12 mouse cellular contexts compared by ENCODE assay signal in genomic region chr12:71834041-71834440, GRCm38 (mm10). TPM values are rescaled to one million over a fixed set of nuclear protein-coding genes. Genes with fewer than 3 reads are reported as not detected.
DNase-seq lines count a peak whose midpoint lies in the region; ATAC-seq and TF ChIP-seq lines count a peak whose summit lies in the region.
"Had no signal": no experiment of that assay in that cellular context is flagged by ENCODE, and none has a peak within 500 bp of the region (broad histone marks: within the 10 kb centered on the region; RNA-seq: fewer than 3 reads in every experiment).

No protein-coding gene starts in this region.

- no peak for ATAC-seq in forebrain, embryonic 14.5 days
- ATAC-seq in neural tube, embryonic 12.5 days (ENCODE audit: low FRiP score, low read depth) = no peak
- ATAC-seq in lung, postnatal 0 days = no peak
- no peak for ATAC-seq in stomach, postnatal 0 days (ENCODE audit: low FRiP score, low TSS enrichment)
- no peak for ATAC-seq in intestine, embryonic 16.5 days

- DNase-seq in forebrain, embryonic 14.5 days (ENCODE audit: low spot score) = no peak
- DNase-seq in forebrain, embryonic 10.5 days (ENCODE audit: extremely low spot score, low spot score) = no peak
- no peak for DNase-seq in neural tube, embryonic 10.5 days (ENCODE audit: extremely low spot score, low spot score)
- DNase-seq in lung, postnatal 0 days (ENCODE audit: low spot score) = peak; percentile 71
- no peak for DNase-seq in stomach, postnatal 0 days (ENCODE audit: low spot score)
- DNase-seq in thymus, postnatal 25 days = no peak
- DNase-seq: adrenal gland, adult 2 months; cerebellum, adult 11-12 months; gastrocnemius, postnatal 10 days; kidney, adult 9 months had no signal

- no peak overlapping the region for H3K9ac ChIP-seq in forebrain, embryonic 14.5 days (ENCODE audit: low read length)
- no peak overlapping the region for H3K9ac ChIP-seq in neural tube, embryonic 12.5 days
- no peak overlapping the region for H3K9ac ChIP-seq in lung, postnatal 0 days (replicated peaks; ENCODE audit: low read depth)
- no peak overlapping the region for H3K9ac ChIP-seq in stomach, postnatal 0 days (ENCODE audit: low read length)
- H3K9ac ChIP-seq in intestine, embryonic 16.5 days (ENCODE audit: low read depth, low read length) = no peak overlapping the region

- TF ChIP-seq CTCF in lung, postnatal 0 days (IDR thresholded peaks at IDR 0.05) = no peak
- no peak for TF ChIP-seq CTCF in stomach, postnatal 0 days (IDR thresholded peaks at IDR 0.05; ENCODE audit: low read depth)

- peaks cover 42% of the 10 kb centered on the region for H3K4me1 ChIP-seq in forebrain, embryonic 14.5 days (ENCODE audit: control insufficient read depth, insufficient read depth, low read length)
- H3K4me1 ChIP-seq in forebrain, embryonic 10.5 days = peaks cover 60% of the 10 kb centered on the region
- peaks cover 28% of the 10 kb centered on the region for H3K4me1 ChIP-seq in neural tube, embryonic 12.5 days
- H3K4me1 ChIP-seq in lung, postnatal 0 days (ENCODE audit: insufficient read depth, low read depth, low read length) = peaks cover 46% of the 10 kb centered on the region
- H3K4me1 ChIP-seq in stomach, postnatal 0 days (replicated peaks; ENCODE audit: control insufficient read depth, insufficient read depth) = peaks cover 2% of the 10 kb centered on the region; the same call in 1 of the 2 replicates
- peaks cover 36% of the 10 kb centered on the region for H3K4me1 ChIP-seq in intestine, embryonic 16.5 days (ENCODE audit: control insufficient read depth, insufficient read depth, low read length)

- H3K27me3 ChIP-seq in forebrain, embryonic 14.5 days (replicated peaks; ENCODE audit: control insufficient read depth, insufficient read depth, low read length) = no peaks in the 10 kb centered on the region
- peaks cover 6% of the 10 kb centered on the region; the same call in 1 of the 2 replicates for H3K27me3 ChIP-seq in forebrain, embryonic 10.5 days (ENCODE audit: poor library complexity, severe bottlenecking)
- no peaks in the 10 kb centered on the region for H3K27me3 ChIP-seq in neural tube, embryonic 12.5 days (replicated peaks)
- no peaks in the 10 kb centered on the region for H3K27me3 ChIP-seq in lung, postnatal 0 days (replicated peaks; ENCODE audit: insufficient read depth, low read length)
- H3K27me3 ChIP-seq in stomach, postnatal 0 days (ENCODE audit: control insufficient read depth, insufficient read depth, low read length) = no peaks in the 10 kb centered on the region
- no peaks in the 10 kb centered on the region for H3K27me3 ChIP-seq in intestine, embryonic 16.5 days (replicated peaks; ENCODE audit: control insufficient read depth, insufficient read depth, low read length)

- no peak for TF ChIP-seq EP300 in lung, postnatal 0 days (IDR thresholded peaks at IDR 0.05)
- no peak for TF ChIP-seq EP300 in stomach, postnatal 0 days (optimal IDR thresholded peaks at IDR 0.05)

- no peaks in the 10 kb centered on the region for H3K9me3 ChIP-seq in forebrain, embryonic 14.5 days (replicated peaks; ENCODE audit: control insufficient read depth, low read length)
- no peaks in the 10 kb centered on the region for H3K9me3 ChIP-seq in forebrain, embryonic 10.5 days
- H3K9me3 ChIP-seq in neural tube, embryonic 12.5 days = no peaks in the 10 kb centered on the region
- H3K9me3 ChIP-seq in lung, postnatal 0 days (ENCODE audit: low read length) = no peaks in the 10 kb centered on the region
- H3K9me3 ChIP-seq in stomach, postnatal 0 days (ENCODE audit: control insufficient read depth, low read length) = no peaks in the 10 kb centered on the region
- no peaks in the 10 kb centered on the region for H3K9me3 ChIP-seq in intestine, embryonic 16.5 days (ENCODE audit: control insufficient read depth, low read length)

- 80% methylated on average over 7 of the region's 7 CpGs for WGBS in forebrain, embryonic 14.5 days
- 86% methylated on average over 7 of the region's 7 CpGs for WGBS in forebrain, embryonic 10.5 days
- WGBS in neural tube, embryonic 12.5 days = 61% methylated on average over 7 of the region's 7 CpGs
- WGBS in lung, postnatal 0 days = 16% methylated on average over 7 of the region's 7 CpGs
- WGBS in stomach, postnatal 0 days = 46% methylated on average over 7 of the region's 7 CpGs
- WGBS in intestine, embryonic 16.5 days = 50% methylated on average over 7 of the region's 7 CpGs

- H3K4me2 ChIP-seq in forebrain, embryonic 14.5 days (ENCODE audit: low read length) = peak overlapping the region; percentile 9; the same call in 1 of the 2 replicates
- peak overlapping the region; percentile 24; the same call in 1 of the 2 replicates for H3K4me2 ChIP-seq in neural tube, embryonic 12.5 days (replicated peaks)
- peak overlapping the region; percentile 23 for H3K4me2 ChIP-seq in lung, postnatal 0 days (replicated peaks; ENCODE audit: low read depth, low read length)
- peak overlapping the region; percentile 12; the same call in 1 of the 2 replicates for H3K4me2 ChIP-seq in stomach, postnatal 0 days (replicated peaks; ENCODE audit: low read depth)
- no peak overlapping the region; the same call in 1 of the 2 replicates for H3K4me2 ChIP-seq in intestine, embryonic 16.5 days (ENCODE audit: low read depth, low read length)

- H3K36me3 ChIP-seq in forebrain, embryonic 14.5 days (ENCODE audit: control insufficient read depth, insufficient read depth, low read length) = no peaks in the 10 kb centered on the region
- H3K36me3 ChIP-seq in forebrain, embryonic 10.5 days (replicated peaks) = no peaks in the 10 kb centered on the region
- H3K36me3 ChIP-seq in neural tube, embryonic 12.5 days = no peaks in the 10 kb centered on the region
- no peaks in the 10 kb centered on the region for H3K36me3 ChIP-seq in lung, postnatal 0 days (ENCODE audit: insufficient read depth, low read length)
- no peaks in the 10 kb centered on the region for H3K36me3 ChIP-seq in stomach, postnatal 0 days (ENCODE audit: control insufficient read depth, insufficient read depth, low read length)
- no peaks in the 10 kb centered on the region for H3K36me3 ChIP-seq in intestine, embryonic 16.5 days (ENCODE audit: control insufficient read depth, insufficient read depth, low read length)

- H3K4me3 ChIP-seq in forebrain, embryonic 14.5 days (ENCODE audit: low read depth, low read length) = no peak overlapping the region
- H3K4me3 ChIP-seq in forebrain, embryonic 10.5 days = no peak overlapping the region
- no peak overlapping the region for H3K4me3 ChIP-seq in neural tube, embryonic 12.5 days
- no peak overlapping the region for H3K4me3 ChIP-seq in lung, postnatal 0 days (ENCODE audit: low read depth, low read length)
- no peak overlapping the region for H3K4me3 ChIP-seq in stomach, postnatal 0 days (ENCODE audit: low read depth, low read length)
- no peak overlapping the region for H3K4me3 ChIP-seq in intestine, embryonic 16.5 days (ENCODE audit: low read length)

- no peak overlapping the region for H3K27ac ChIP-seq in forebrain, embryonic 14.5 days (ENCODE audit: low read depth, low read length)
- H3K27ac ChIP-seq in forebrain, embryonic 10.5 days = no peak overlapping the region
- H3K27ac ChIP-seq in neural tube, embryonic 12.5 days = no peak overlapping the region
- H3K27ac ChIP-seq in lung, postnatal 0 days (ENCODE audit: low read length) = peak overlapping the region; percentile 39
- H3K27ac ChIP-seq in stomach, postnatal 0 days (replicated peaks) = no peak overlapping the region
- no peak overlapping the region for H3K27ac ChIP-seq in intestine, embryonic 16.5 days (ENCODE audit: low read length)

RNA-seq across cellular contexts. Expression of gene Daam1, which starts 3.2 kb away (rescaled TPM):
- 29.9 and 40.9 TPM in 2 replicates for polyA plus RNA-seq in forebrain, embryonic 14.5 days (2014; fragmentation: Nextera tagmentation; extraction: Ambion mirVana)
- polyA plus RNA-seq in forebrain, embryonic 10.5 days (2016; fragmentation: Nextera tagmentation; extraction: Ambion mirVana) = 7.7 and 7.9 TPM in 2 replicates
- 16.1 and 17.3 TPM in 2 replicates for polyA plus RNA-seq in neural tube, embryonic 12.5 days (2016; fragmentation: Nextera tagmentation; extraction: Ambion mirVana)
- polyA plus RNA-seq in lung, postnatal 0 days (2015; fragmentation: Nextera tagmentation; extraction: Ambion mirVana) = 11.0 and 12.1 TPM in 2 replicates
- polyA plus RNA-seq in stomach, postnatal 0 days (2015; fragmentation: Nextera tagmentation; extraction: Ambion mirVana) = 6.9 and 7.2 TPM in 2 replicates
- polyA plus RNA-seq in intestine, embryonic 16.5 days (2015; fragmentation: Nextera tagmentation; extraction: Ambion mirVana) = 7.6 and 7.7 TPM in 2 replicates
